Comparison of ENCODE assay signal across 9 mouse cellular contexts in genomic region chr17:33828892-33829291, GRCm38 (mm10). TPM values are rescaled to one million over a fixed set of nuclear protein-coding genes. Genes with fewer than 3 reads are reported as not detected.
A peak's percentile ranks its signal among the peaks of the same experiment; 100 is the strongest.
DNase-seq lines count a peak whose midpoint lies in the region; ATAC-seq and TF ChIP-seq lines count a peak whose summit lies in the region.
"Had no signal": no experiment of that assay in that cellular context is flagged by ENCODE, and none has a peak within 500 bp of the region (broad histone marks: within the 10 kb centered on the region; RNA-seq: fewer than 3 reads in every experiment).

No protein-coding gene starts in this region.

- H3K4me1 ChIP-seq in neural tube, embryonic 13.5 days (replicated peaks): peaks cover 32% of the 10 kb centered on the region
- peaks cover 9% of the 10 kb centered on the region for H3K4me1 ChIP-seq in stomach, embryonic 15.5 days
- H3K4me1 ChIP-seq in hindbrain, postnatal 0 days (ENCODE audit: insufficient read depth, low read length): no peaks in the 10 kb centered on the region

- no peak overlapping the region for H3K27ac ChIP-seq in neural tube, embryonic 13.5 days (replicated peaks)
- 0 out of 2 replicates have a peak overlapping the region, but pooled peaks have one; percentile 23 for H3K27ac ChIP-seq in stomach, embryonic 15.5 days
- H3K27ac ChIP-seq in hindbrain, postnatal 0 days: no peak overlapping the region

- no peak for DNase-seq in neural tube, embryonic 10.5 days (ENCODE audit: extremely low spot score, low spot score)
- DNase-seq in fat pad, adult 2 months (ENCODE audit: extremely low read depth, low read depth, low spot score): peak; percentile 99
- peak; percentile 88 to 96 for DNase-seq in kidney, postnatal 36 days
- no peak for DNase-seq in spleen, postnatal 36 days (ENCODE audit: low spot score in 2 of 2)
- no peak for DNase-seq in urinary bladder, postnatal 4 days (ENCODE audit: low spot score in 2 of 2)
- no peak for DNase-seq in hindbrain, postnatal 0 days (ENCODE audit: low spot score)

- ATAC-seq in neural tube, embryonic 13.5 days (ENCODE audit: low read depth): no peak
- peak; percentile 33; the same call in 1 of the 2 replicates for ATAC-seq in stomach, embryonic 15.5 days (ENCODE audit: insufficient read depth, low FRiP score, low read depth)
- no peak for ATAC-seq in hindbrain, postnatal 0 days

- H3K36me3 ChIP-seq in neural tube, embryonic 13.5 days: peaks cover 56% of the 10 kb centered on the region
- peaks cover 34% of the 10 kb centered on the region for H3K36me3 ChIP-seq in stomach, embryonic 15.5 days
- peaks cover 15% of the 10 kb centered on the region for H3K36me3 ChIP-seq in hindbrain, postnatal 0 days (ENCODE audit: insufficient read depth, low read length)

- no peak for TF ChIP-seq CTCF in hindbrain, postnatal 0 days (IDR thresholded peaks at IDR 0.05; ENCODE audit: low read depth)

- no peaks in the 10 kb centered on the region for H3K27me3 ChIP-seq in neural tube, embryonic 13.5 days
- no peaks in the 10 kb centered on the region for H3K27me3 ChIP-seq in stomach, embryonic 15.5 days (replicated peaks)
- no peaks in the 10 kb centered on the region for H3K27me3 ChIP-seq in hindbrain, postnatal 0 days (ENCODE audit: insufficient read depth, low read length)

- H3K9ac ChIP-seq in neural tube, embryonic 13.5 days: peak overlapping the region; percentile 17; the same call in 1 of the 2 replicates
- no peak overlapping the region for H3K9ac ChIP-seq in stomach, embryonic 15.5 days
- no peak overlapping the region for H3K9ac ChIP-seq in hindbrain, postnatal 0 days (replicated peaks; ENCODE audit: low read length)

- no peaks in the 10 kb centered on the region for H3K9me3 ChIP-seq in neural tube, embryonic 13.5 days
- H3K9me3 ChIP-seq in stomach, embryonic 15.5 days: no peaks in the 10 kb centered on the region
- no peaks in the 10 kb centered on the region for H3K9me3 ChIP-seq in hindbrain, postnatal 0 days (ENCODE audit: low read length)

- no peak overlapping the region for H3K4me2 ChIP-seq in neural tube, embryonic 13.5 days
- no peak overlapping the region for H3K4me2 ChIP-seq in stomach, embryonic 15.5 days
- no peak overlapping the region for H3K4me2 ChIP-seq in hindbrain, postnatal 0 days (ENCODE audit: low read depth, low read length)

- 66% methylated on average over 2 of the region's 2 CpGs for WGBS in neural tube, embryonic 13.5 days
- 51% methylated on average over 2 of the region's 2 CpGs for WGBS in stomach, embryonic 15.5 days
- 45% methylated on average over 2 of the region's 2 CpGs for WGBS in hindbrain, postnatal 0 days

- H3K4me3 ChIP-seq in neural tube, embryonic 13.5 days: no peak overlapping the region
- H3K4me3 ChIP-seq in stomach, embryonic 15.5 days (replicated peaks): no peak overlapping the region
- no peak overlapping the region for H3K4me3 ChIP-seq in hindbrain, postnatal 0 days (ENCODE audit: low read length)
- H3K4me3 ChIP-seq: myocyte had no signal

RNA-seq across cellular contexts. Expression of gene Ndufa7, which starts 4.5 kb away (rescaled TPM):
- 558 and 559 TPM in 2 replicates for polyA plus RNA-seq in neural tube, embryonic 13.5 days (2015; fragmentation: Nextera tagmentation; extraction: Ambion mirVana)
- polyA plus RNA-seq in stomach, embryonic 15.5 days (2015; fragmentation: Nextera tagmentation; extraction: Ambion mirVana): 459 and 493 TPM in 2 replicates
- 289 and 356 TPM in 2 replicates for total RNA-seq in hindbrain, postnatal 0 days (2014; rRNA removed)
- 562 and 577 TPM in 2 replicates for polyA plus RNA-seq in hindbrain, postnatal 0 days (2015; fragmentation: Nextera tagmentation; extraction: Ambion mirVana)

RNA-seq across cellular contexts. Expression of gene Rps28, which starts 4.5 kb away (rescaled TPM):
- 530 and 625 TPM in 2 replicates for polyA plus RNA-seq in neural tube, embryonic 13.5 days (2015; fragmentation: Nextera tagmentation; extraction: Ambion mirVana)
- polyA plus RNA-seq in stomach, embryonic 15.5 days (2015; fragmentation: Nextera tagmentation; extraction: Ambion mirVana): 888 and 917 TPM in 2 replicates
- total RNA-seq in hindbrain, postnatal 0 days (2014; rRNA removed): 117 and 293 TPM in 2 replicates
- 609 and 617 TPM in 2 replicates for polyA plus RNA-seq in hindbrain, postnatal 0 days (2015; fragmentation: Nextera tagmentation; extraction: Ambion mirVana)

RNA-seq across cellular contexts. Expression of gene Cd320, which starts 14.0 kb away (rescaled TPM):
- polyA plus RNA-seq in neural tube, embryonic 13.5 days (2015; fragmentation: Nextera tagmentation; extraction: Ambion mirVana): 52.7 and 57.4 TPM in 2 replicates
- 59.1 and 62.6 TPM in 2 replicates for polyA plus RNA-seq in stomach, embryonic 15.5 days (2015; fragmentation: Nextera tagmentation; extraction: Ambion mirVana)
- total RNA-seq in hindbrain, postnatal 0 days (2014; rRNA removed): 25.1 and 26.0 TPM in 2 replicates
- 55.7 and 58.6 TPM in 2 replicates for polyA plus RNA-seq in hindbrain, postnatal 0 days (2015; fragmentation: Nextera tagmentation; extraction: Ambion mirVana)

RNA-seq across cellular contexts. Expression of gene Kank3, which starts 18.6 kb away (rescaled TPM):
- 36.2 and 40.3 TPM in 2 replicates for polyA plus RNA-seq in neural tube, embryonic 13.5 days (2015; fragmentation: Nextera tagmentation; extraction: Ambion mirVana)
- 31.4 and 31.5 TPM in 2 replicates for polyA plus RNA-seq in stomach, embryonic 15.5 days (2015; fragmentation: Nextera tagmentation; extraction: Ambion mirVana)
- total RNA-seq in hindbrain, postnatal 0 days (2014; rRNA removed): 33.5 and 57.2 TPM in 2 replicates
- 44.1 and 47.9 TPM in 2 replicates for polyA plus RNA-seq in hindbrain, postnatal 0 days (2015; fragmentation: Nextera tagmentation; extraction: Ambion mirVana)

RNA-seq across cellular contexts. Expression of gene Gm7029, which starts 44.7 kb away (rescaled TPM):
- not detected in 2 replicates for polyA plus RNA-seq in neural tube, embryonic 13.5 days (2015; fragmentation: Nextera tagmentation; extraction: Ambion mirVana)
- polyA plus RNA-seq in stomach, embryonic 15.5 days (2015; fragmentation: Nextera tagmentation; extraction: Ambion mirVana): not detected in 2 replicates
- not detected in 2 replicates for total RNA-seq in hindbrain, postnatal 0 days (2014; rRNA removed)
- not detected in 2 replicates for polyA plus RNA-seq in hindbrain, postnatal 0 days (2015; fragmentation: Nextera tagmentation; extraction: Ambion mirVana)
- polyA plus RNA-seq: myocyte had no signal

Comparison
In these comparisons a context has a peak if more than half of its experiments do, and no peak if none do; other contexts are left out.
1. DNase-seq: peak in fat pad, adult 2 months (single experiment) and kidney, postnatal 36 days (2 of 2); none in neural tube, embryonic 10.5 days (single experiment), spleen, postnatal 36 days (0 of 2), urinary bladder, postnatal 4 days (0 of 2) and hindbrain, postnatal 0 days (single experiment).